Mouse (Mus musculus) liver, postnatal 0 days (tissue): Measurements from ENCODE around the gene Cp. TPM values are rescaled to one million over a fixed set of nuclear protein-coding genes. Genes with fewer than 3 reads are reported as not detected.
"Not testable (repeated sequence)": the region's sequence is repeated elsewhere in the genome, so short reads cannot be mapped to it uniquely, and the experiment has no call there.

Experiments
- ATAC-seq: fragments of 200-750 bp; cut with Nextera tagmentation; 2 replicates; pipeline ENCODE4 v1.8.0; 2017; ENCODE audit warnings: mild to moderate bottlenecking, moderate library complexity
- DNase-seq: peaks from one replicate; pipeline ENCODE4 v3.0.0-alpha.2; 2016
- H3K27ac ChIP-seq: fragments of 300-500 bp; sonication (generic); 2 replicates; pipeline ENCODE4 v1.5.1; 2014; ENCODE audit warnings: antibody characterized with exemption, moderate library complexity, mild to moderate bottlenecking, low read depth
- H3K27me3 ChIP-seq: fragments of 300-500 bp; sonication (generic); 2 replicates; pipeline ENCODE4 v1.6.1; 2014; ENCODE audit warnings: low read length, control low read depth, mixed read lengths; ENCODE audit not compliant: insufficient read depth
- H3K36me3 ChIP-seq: fragments of 300-500 bp; sonication (generic); replicated peaks from 2 replicates; pipeline ENCODE4 v1.6.1; 2014; ENCODE audit warnings: mild to moderate bottlenecking, control low read depth, low read length, moderate library complexity, mixed read lengths; ENCODE audit not compliant: insufficient read depth
- H3K4me1 ChIP-seq: fragments of 300-500 bp; sonication (generic); 2 replicates; pipeline ENCODE4 v1.6.1; 2014; ENCODE audit warnings: antibody characterized with exemption, mild to moderate bottlenecking, control low read depth; ENCODE audit not compliant: insufficient read depth
- H3K4me2 ChIP-seq: fragments of 300-500 bp; sonication (generic); 2 replicates; pipeline ENCODE4 v1.6.1; 2014; ENCODE audit warnings: low read depth, mild to moderate bottlenecking, low read length, moderate library complexity, mixed read lengths
- H3K4me3 ChIP-seq: fragments of 300-500 bp; sonication (generic); 2 replicates; pipeline ENCODE4 v1.5.1; 2014; ENCODE audit warnings: low read depth, low read length
- H3K9ac ChIP-seq: fragments of 300-500 bp; sonication (generic); replicated peaks from 2 replicates; pipeline ENCODE4 v1.6.1; 2014; ENCODE audit warnings: mild to moderate bottlenecking, moderate library complexity
- H3K9me3 ChIP-seq: fragments of 300-500 bp; sonication (generic); 2 replicates; pipeline ENCODE4 v1.6.1; 2016; ENCODE audit warnings: mild to moderate bottlenecking, control low read depth, low read length, mixed read lengths
- CTCF ChIP-seq: sonication (generic); IDR thresholded peaks from 2 replicates; pipeline ENCODE4 v1.5.1; 2016; ENCODE audit warnings: antibody characterized with exemption, low read depth
- EP300 ChIP-seq: IDR thresholded peaks from 2 replicates; pipeline ENCODE4 v1.6.1; 2016; ENCODE audit warnings: antibody characterized with exemption, low read depth, mild to moderate bottlenecking
- WGBS: fragments of 180-500 bp; shearing (Covaris S2); extraction: QIAGEN DNeasy Blood & Tissue Kit; methylation state at CpG from one replicate; pipeline ENCODE4 v1.1.7; 2014; ENCODE audit not compliant: insufficient replicate concordance; 5-methylcytosine and 5-hydroxymethylcytosine counted together
- polyA plus RNA-seq: library from polyadenylated mRNA; unstranded; fragments of >200 nt; fragmentation: Nextera tagmentation; extraction: Ambion mirVana; gene quantifications from 2 replicates; pipeline ENCODE4 v1.2.1, GENCODE M21; 2015

The Cp gene
- 272 and 290 TPM in 2 replicates for polyA plus RNA-seq

- peak within 1 kb of the TSS; percentile 26 for H3K4me3 ChIP-seq
- no peaks in the 10 kb centered on the region for H3K36me3 ChIP-seq
- peaks cover 11% of the 10 kb centered on the region for H3K4me1 ChIP-seq
- H3K4me2 ChIP-seq, result peak within 1 kb of the TSS; percentile 55
- H3K9ac ChIP-seq, result peak within 1 kb of the TSS; percentile 28; the same call in 1 of the 2 replicates
- no peaks in the 10 kb centered on the region for H3K27me3 ChIP-seq
- H3K9me3 ChIP-seq, result no peaks in the 10 kb centered on the region
- peak within 1 kb of the TSS; percentile 82 for H3K27ac ChIP-seq
- TF ChIP-seq CTCF, result no peak
- TF ChIP-seq EP300, result 0 out of 2 replicates have a peak, but pooled peaks have one; percentile 29
- WGBS, result 44% methylated on average over 5 of the region's 5 CpGs
- DNase-seq, result peak; percentile 18
- no peak for ATAC-seq
These were observed at the start of gene Cp for GRCm38 (mm10) chr3:19956885-19957284. Gene Cp (plus strand): TSS chr3:19957054.

GRCm38 (mm10) chr3:19948552-19948951 lies 8.3 kb upstream of the Cp start:
- H3K4me3 ChIP-seq, result no peak overlapping the region
- H3K9me3 ChIP-seq, result no peaks in the 10 kb centered on the region
- no peaks in the 10 kb centered on the region for H3K36me3 ChIP-seq
- H3K27me3 ChIP-seq, result no peaks in the 10 kb centered on the region
- no peak overlapping the region for H3K9ac ChIP-seq
- peaks cover 3% of the 10 kb centered on the region; the same call in 1 of the 2 replicates for H3K4me1 ChIP-seq
- no peak for ATAC-seq
- no peak overlapping the region for H3K4me2 ChIP-seq
- TF ChIP-seq CTCF, result no peak
- TF ChIP-seq EP300, result no peak
- no peak overlapping the region for H3K27ac ChIP-seq
- DNase-seq, result no peak

GRCm38 (mm10) chr3:19949401-19949800 lies 7.5 kb upstream of the Cp start:
- not testable (repeated sequence) for H3K4me2 ChIP-seq, H3K27me3 ChIP-seq, H3K9ac ChIP-seq, H3K4me1 ChIP-seq, H3K4me3 ChIP-seq, H3K27ac ChIP-seq, ATAC-seq, H3K9me3 ChIP-seq, H3K36me3 ChIP-seq, DNase-seq
- 78% methylated on average over 1 of the region's 1 CpGs for WGBS

GRCm38 (mm10) chr3:19953425-19953824 lies 3.4 kb upstream of the Cp start:
- WGBS, result 46% methylated on average over 1 of the region's 1 CpGs

GRCm38 (mm10) chr3:19953865-19954264 lies 3.0 kb upstream of the Cp start:
- no peak overlapping the region for H3K9ac ChIP-seq
- peak; percentile 90 for TF ChIP-seq EP300
- TF ChIP-seq CTCF, result no peak
- H3K27ac ChIP-seq, result peak overlapping the region; percentile 71
- H3K9me3 ChIP-seq, result no peaks in the 10 kb centered on the region
- peak; percentile 60 for DNase-seq
- H3K27me3 ChIP-seq, result no peaks in the 10 kb centered on the region
- no peaks in the 10 kb centered on the region for H3K36me3 ChIP-seq
- ATAC-seq, result peak; percentile 98
- H3K4me2 ChIP-seq, result peak overlapping the region; percentile 18; the same call in 1 of the 2 replicates
- peaks cover 10% of the 10 kb centered on the region for H3K4me1 ChIP-seq
- no peak overlapping the region for H3K4me3 ChIP-seq
- WGBS, result 25% methylated on average over 3 of the region's 3 CpGs

More at GRCm38 (mm10) chr3:19953425-19953824, 3.4 kb upstream of the Cp start:
- no peak for DNase-seq
- peak overlapping the region; percentile 69 for H3K27ac ChIP-seq
- H3K36me3 ChIP-seq, result no peaks in the 10 kb centered on the region
- ATAC-seq, result peak; percentile 16; the same call in 1 of the 2 replicates
- H3K27me3 ChIP-seq, result no peaks in the 10 kb centered on the region
- H3K4me2 ChIP-seq, result peak overlapping the region; percentile 18; the same call in 1 of the 2 replicates
- H3K9ac ChIP-seq, result no peak overlapping the region; the same call in 1 of the 2 replicates
- H3K9me3 ChIP-seq, result no peaks in the 10 kb centered on the region
- no peak for TF ChIP-seq EP300
- H3K4me3 ChIP-seq, result no peak overlapping the region
- H3K4me1 ChIP-seq, result peaks cover 10% of the 10 kb centered on the region

- no peak for TF ChIP-seq CTCF
- TF ChIP-seq EP300, result no peak
- Histone ChIP-seq H3K4me2 (peak overlapping the region; percentile 55), H3K36me3 (no peaks in the 10 kb centered on the region), H3K4me1 (peaks cover 15% of the 10 kb centered on the region), H3K9me3 (no peaks in the 10 kb centered on the region), H3K4me3 (peak overlapping the region; percentile 26), H3K27me3 (no peaks in the 10 kb centered on the region), H3K9ac (peak overlapping the region; percentile 28; the same call in 1 of the 2 replicates), H3K27ac (peak overlapping the region; percentile 82)
- no peak for ATAC-seq
- no peak for DNase-seq
These were observed 1.2 kb downstream of the Cp start for GRCm38 (mm10) chr3:19958031-19958430.

- Histone ChIP-seq H3K4me3 (peak overlapping the region; percentile 11), H3K27me3 (no peaks in the 10 kb centered on the region), H3K4me1 (peaks cover 16% of the 10 kb centered on the region), H3K9me3 (no peaks in the 10 kb centered on the region), H3K4me2 (peak overlapping the region; percentile 55), H3K36me3 (no peaks in the 10 kb centered on the region), H3K27ac (peak overlapping the region; percentile 86), H3K9ac (peak overlapping the region; percentile 54)
- ATAC-seq, result peak; percentile 36; the same call in 1 of the 2 replicates
- no peak for TF ChIP-seq CTCF
- TF ChIP-seq EP300, result no peak
- WGBS, result 44% methylated on average over 1 of the region's 1 CpGs
- DNase-seq, result no peak
These were observed 2.1 kb downstream of the Cp start for GRCm38 (mm10) chr3:19958983-19959382.
